Mouse (Mus musculus): ENCODE results near the gene Tas2r124. TPM values are rescaled to one million over a fixed set of nuclear protein-coding genes. Genes with fewer than 3 reads are reported as not detected.

Tas2r124 gene
- polyA plus RNA-seq (2014; fragmentation: Nextera tagmentation; extraction: Ambion mirVana): not detected in 2 replicates

GRCm38 (mm10) chr6:132754430-132754829 lies at the start of gene Tas2r124:
Gene Tas2r124 (plus strand): TSS chr6:132754730.
- H3K36me3 ChIP-seq (ENCODE audit: control insufficient read depth, insufficient read depth, low read length): no peaks in the 10 kb centered on the region
- H3K9me3 ChIP-seq (ENCODE audit: control insufficient read depth, low read length): no peaks in the 10 kb centered on the region
- H3K4me3 ChIP-seq (ENCODE audit: low read depth, low read length): no peak within 1 kb of the TSS
- ATAC-seq (replicated peaks; ENCODE audit: low FRiP score) (no peak), DNase-seq (ENCODE audit: low spot score) (no peak)
- WGBS: 71% methylated on average over 1 of the region's 1 CpGs
- no peak within 1 kb of the TSS for H3K27ac ChIP-seq (ENCODE audit: low read depth, low read length)
- no peaks in the 10 kb centered on the region for H3K27me3 ChIP-seq (replicated peaks; ENCODE audit: control insufficient read depth, insufficient read depth, low read length)
- H3K4me1 ChIP-seq (replicated peaks; ENCODE audit: control insufficient read depth, insufficient read depth, low read length): no peaks in the 10 kb centered on the region
- H3K4me2 ChIP-seq: no peak within 1 kb of the TSS
- no peak within 1 kb of the TSS for H3K9ac ChIP-seq (ENCODE audit: low read depth, low read length)

GRCm38 (mm10) chr6:132711828-132712227 lies 42.7 kb upstream of the Tas2r124 start, which contains the start of gene Tas2r122:
Gene Tas2r122 (minus strand): TSS chr6:132711928.
- no peak within 1 kb of the TSS for H3K27ac ChIP-seq (ENCODE audit: low read depth, low read length)
- no peak for DNase-seq (ENCODE audit: low spot score)
- H3K36me3 ChIP-seq (ENCODE audit: control insufficient read depth, insufficient read depth, low read length): no peaks in the 10 kb centered on the region
- 81% methylated on average over 3 of the region's 3 CpGs for WGBS
- no peaks in the 10 kb centered on the region for H3K9me3 ChIP-seq (ENCODE audit: control insufficient read depth, low read length)
- H3K9ac ChIP-seq (ENCODE audit: low read depth, low read length): no peak within 1 kb of the TSS
- no peak within 1 kb of the TSS for H3K4me3 ChIP-seq (ENCODE audit: low read depth, low read length)
- ATAC-seq (replicated peaks; ENCODE audit: low FRiP score): no peak
- H3K4me2 ChIP-seq: no peak within 1 kb of the TSS
- H3K27me3 ChIP-seq (replicated peaks; ENCODE audit: control insufficient read depth, insufficient read depth, low read length): no peaks in the 10 kb centered on the region
- H3K4me1 ChIP-seq (replicated peaks; ENCODE audit: control insufficient read depth, insufficient read depth, low read length): no peaks in the 10 kb centered on the region

- H3K27me3 ChIP-seq (replicated peaks; ENCODE audit: control insufficient read depth, insufficient read depth, low read length): no peaks in the 10 kb centered on the region
These were observed 16.6 kb upstream of the Tas2r124 start, which contains the start of gene Tas2r115 for GRCm38 (mm10) chr6:132737935-132738334. Gene Tas2r115 (minus strand): TSS chr6:132738035.

GRCm38 (mm10) chr6:132750206-132750605 lies 4.3 kb upstream of the Tas2r124 start:
- DNase-seq (ENCODE audit: low spot score) (no peak), ATAC-seq (replicated peaks; ENCODE audit: low FRiP score) (no peak)
- Histone ChIP-seq H3K9me3 (ENCODE audit: control insufficient read depth, low read length) (no peaks in the 10 kb centered on the region), H3K4me1 (replicated peaks; ENCODE audit: control insufficient read depth, insufficient read depth, low read length) (no peaks in the 10 kb centered on the region), H3K9ac (ENCODE audit: low read depth, low read length) (no peak overlapping the region), H3K27me3 (replicated peaks; ENCODE audit: control insufficient read depth, insufficient read depth, low read length) (no peaks in the 10 kb centered on the region), H3K4me3 (ENCODE audit: low read depth, low read length) (no peak overlapping the region), H3K36me3 (ENCODE audit: control insufficient read depth, insufficient read depth, low read length) (no peaks in the 10 kb centered on the region), H3K4me2 (no peak overlapping the region), H3K27ac (ENCODE audit: low read depth, low read length) (no peak overlapping the region)
- WGBS: 65% methylated on average over 2 of the region's 2 CpGs

More at GRCm38 (mm10) chr6:132737935-132738334, 16.6 kb upstream of the Tas2r124 start, which contains the start of gene Tas2r115:
- H3K9ac ChIP-seq (ENCODE audit: low read depth, low read length): no peak within 1 kb of the TSS
- no peaks in the 10 kb centered on the region for H3K9me3 ChIP-seq (ENCODE audit: control insufficient read depth, low read length)
- H3K36me3 ChIP-seq (ENCODE audit: control insufficient read depth, insufficient read depth, low read length): no peaks in the 10 kb centered on the region
- ATAC-seq (replicated peaks; ENCODE audit: low FRiP score): no peak
- WGBS: 73% methylated on average over 2 of the region's 2 CpGs
- H3K4me3 ChIP-seq (ENCODE audit: low read depth, low read length): no peak within 1 kb of the TSS
- no peak within 1 kb of the TSS for H3K27ac ChIP-seq (ENCODE audit: low read depth, low read length)
- no peaks in the 10 kb centered on the region for H3K4me1 ChIP-seq (replicated peaks; ENCODE audit: control insufficient read depth, insufficient read depth, low read length)
- no peak for DNase-seq (ENCODE audit: low spot score)
- H3K4me2 ChIP-seq: no peak within 1 kb of the TSS

- Histone ChIP-seq H3K9me3 (ENCODE audit: control insufficient read depth, low read length) (no peaks in the 10 kb centered on the region), H3K9ac (ENCODE audit: low read depth, low read length) (no peak within 1 kb of the TSS), H3K4me1 (replicated peaks; ENCODE audit: control insufficient read depth, insufficient read depth, low read length) (no peaks in the 10 kb centered on the region), H3K36me3 (ENCODE audit: control insufficient read depth, insufficient read depth, low read length) (no peaks in the 10 kb centered on the region), H3K27ac (ENCODE audit: low read depth, low read length) (no peak within 1 kb of the TSS), H3K4me3 (ENCODE audit: low read depth, low read length) (no peak within 1 kb of the TSS), H3K27me3 (replicated peaks; ENCODE audit: control insufficient read depth, insufficient read depth, low read length) (no peaks in the 10 kb centered on the region), H3K4me2 (no peak within 1 kb of the TSS)
- ATAC-seq (replicated peaks; ENCODE audit: low FRiP score): no peak
- no peak for DNase-seq (ENCODE audit: low spot score)
- 96% methylated on average over 2 of the region's 2 CpGs for WGBS
These were observed 7.3 kb downstream of the Tas2r124 start, which contains the start of gene Tas2r102 for GRCm38 (mm10) chr6:132761831-132762230. Gene Tas2r102 (plus strand): TSS chr6:132762131.

- no peak within 1 kb of the TSS for H3K27ac ChIP-seq (ENCODE audit: low read depth, low read length)
- DNase-seq (ENCODE audit: low spot score) (no peak), ATAC-seq (replicated peaks; ENCODE audit: low FRiP score) (no peak)
- no peak within 1 kb of the TSS for H3K4me2 ChIP-seq
- H3K9ac ChIP-seq (ENCODE audit: low read depth, low read length): no peak within 1 kb of the TSS
- no peaks in the 10 kb centered on the region for H3K27me3 ChIP-seq (replicated peaks; ENCODE audit: control insufficient read depth, insufficient read depth, low read length)
- no peaks in the 10 kb centered on the region for H3K36me3 ChIP-seq (ENCODE audit: control insufficient read depth, insufficient read depth, low read length)
- H3K4me3 ChIP-seq (ENCODE audit: low read depth, low read length): no peak within 1 kb of the TSS
- H3K9me3 ChIP-seq (ENCODE audit: control insufficient read depth, low read length): no peaks in the 10 kb centered on the region
- H3K4me1 ChIP-seq (replicated peaks; ENCODE audit: control insufficient read depth, insufficient read depth, low read length): no peaks in the 10 kb centered on the region
These were observed 23.5 kb downstream of the Tas2r124 start, which contains the start of gene Tas2r136 for GRCm38 (mm10) chr6:132778062-132778461. Gene Tas2r136 (minus strand): TSS chr6:132778162.

- Histone ChIP-seq H3K4me3 (ENCODE audit: low read depth, low read length) (no peak overlapping the region), H3K9me3 (ENCODE audit: control insufficient read depth, low read length) (peaks cover 6% of the 10 kb centered on the region; the same call in 1 of the 2 replicates), H3K9ac (ENCODE audit: low read depth, low read length) (no peak overlapping the region), H3K36me3 (ENCODE audit: control insufficient read depth, insufficient read depth, low read length) (no peaks in the 10 kb centered on the region), H3K27me3 (replicated peaks; ENCODE audit: control insufficient read depth, insufficient read depth, low read length) (no peaks in the 10 kb centered on the region), H3K4me2 (no peak overlapping the region), H3K27ac (ENCODE audit: low read depth, low read length) (no peak overlapping the region), H3K4me1 (replicated peaks; ENCODE audit: control insufficient read depth, insufficient read depth, low read length) (no peaks in the 10 kb centered on the region)
- peak; percentile 41; the same call in 1 of the 2 replicates for ATAC-seq (replicated peaks; ENCODE audit: low FRiP score)
- 35% methylated on average over 1 of the region's 1 CpGs for WGBS
- DNase-seq (ENCODE audit: low spot score): no peak
These were observed 40.9 kb downstream of the Tas2r124 start for GRCm38 (mm10) chr6:132795393-132795792.

GRCm38 (mm10) chr6:132802518-132802917 lies 48.0 kb downstream of the Tas2r124 start, which contains the start of gene Tas2r117:
Gene Tas2r117 (plus strand): TSS chr6:132802818.
- no peaks in the 10 kb centered on the region for H3K9me3 ChIP-seq (ENCODE audit: control insufficient read depth, low read length)
- no peak for DNase-seq (ENCODE audit: low spot score)
- no peak for ATAC-seq (replicated peaks; ENCODE audit: low FRiP score)
- H3K4me2 ChIP-seq: no peak within 1 kb of the TSS
- no peaks in the 10 kb centered on the region for H3K27me3 ChIP-seq (replicated peaks; ENCODE audit: control insufficient read depth, insufficient read depth, low read length)
- no peak within 1 kb of the TSS for H3K9ac ChIP-seq (ENCODE audit: low read depth, low read length)
- no peaks in the 10 kb centered on the region for H3K4me1 ChIP-seq (replicated peaks; ENCODE audit: control insufficient read depth, insufficient read depth, low read length)
- H3K4me3 ChIP-seq (ENCODE audit: low read depth, low read length): no peak within 1 kb of the TSS
- WGBS: 74% methylated on average over 1 of the region's 1 CpGs
- no peaks in the 10 kb centered on the region for H3K36me3 ChIP-seq (ENCODE audit: control insufficient read depth, insufficient read depth, low read length)
- H3K27ac ChIP-seq (ENCODE audit: low read depth, low read length): no peak within 1 kb of the TSS

All from liver, embryonic 11.5 days (tissue).